Mouse (Mus musculus) ES-Bruce4 (cell line): ENCODE measurements at regions not wholly inside any gene's neighbourhood (a gene's known extent, or its start where the extent isn't known, plus 50 kb on each side); places are given as distances from the start of the nearest gene placed in this dataset.

ENCODE experiments used
- CTCF ChIP-seq: IDR thresholded peaks from one replicate; pipeline ENCODE4 v1.8.1; 2011; ENCODE audit warnings: low read depth, low read length
- EP300 ChIP-seq: IDR thresholded peaks from 2 replicates; pipeline ENCODE4 v1.6.1; 2011; ENCODE audit warnings: low read depth, low read length; ENCODE audit not compliant: insufficient read depth
- POLR2A ChIP-seq: IDR thresholded peaks from one replicate; pipeline ENCODE4 v1.8.1; 2011; ENCODE audit warnings: low read length; ENCODE audit not compliant: insufficient read depth

DNA sequence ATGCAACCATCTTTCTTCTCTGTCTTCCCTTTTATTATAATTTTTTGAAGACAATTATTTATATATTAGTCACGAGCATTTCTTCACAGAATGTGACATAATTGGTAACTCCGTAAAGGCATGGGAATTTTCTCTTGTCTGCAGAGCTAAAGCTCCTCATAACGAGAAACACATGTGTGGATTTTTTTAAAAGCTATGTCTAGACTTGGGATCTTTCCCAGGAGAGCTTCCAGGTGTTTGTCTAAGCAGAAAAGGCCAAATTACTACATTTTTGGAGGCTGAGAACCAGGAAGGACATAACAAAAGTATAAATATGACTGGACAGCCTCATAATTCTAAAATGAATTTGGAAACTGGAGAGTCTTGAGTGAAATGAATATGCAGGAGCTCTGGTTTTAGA lies 125.2 kb upstream of the Tmc3 start:
- TF ChIP-seq CTCF: no peak
- TF ChIP-seq POLR2A: no peak
- no peak for TF ChIP-seq EP300
